Mouse (Mus musculus): ENCODE measurements around the gene Unc5c. TPM values are rescaled to one million over a fixed set of nuclear protein-coding genes. Genes with fewer than 3 reads are reported as not detected.

The Unc5c gene
- polyA plus RNA-seq, 1 experiment from 2014 or later: 7.8 TPM

- WGBS: 89% methylated on average over 4 of the region's 4 CpGs
- Histone ChIP-seq H3K27ac (no peak overlapping the region), H3K4me1 (replicated peaks) (no peaks in the 10 kb centered on the region), H3K36me3 (no peaks in the 10 kb centered on the region), H3K4me3 (no peak overlapping the region), H3K9me3 (no peaks in the 10 kb centered on the region), H3K27me3 (ENCODE audit: insufficient read depth, poor library complexity, severe bottlenecking) (no peaks in the 10 kb centered on the region)
- no peak for DNase-seq (ENCODE audit: low spot score)
Observed at GRCm38 (mm10) chr3:141485218-141485617, 20.2 kb downstream of the Unc5c start.

- Histone ChIP-seq H3K36me3 (no peaks in the 10 kb centered on the region), H3K9me3 (no peaks in the 10 kb centered on the region), H3K4me3 (no peak overlapping the region), H3K27me3 (ENCODE audit: insufficient read depth, poor library complexity, severe bottlenecking) (no peaks in the 10 kb centered on the region), H3K27ac (no peak overlapping the region), H3K4me1 (replicated peaks) (peaks cover 18% of the 10 kb centered on the region)
- no peak for DNase-seq (ENCODE audit: low spot score)
- WGBS: 90% methylated on average over 1 of the region's 1 CpGs
Observed at GRCm38 (mm10) chr3:141490647-141491046, 25.6 kb downstream of the Unc5c start.

GRCm38 (mm10) chr3:141491272-141491950 lies 26.4 kb downstream of the Unc5c start:
- H3K27ac ChIP-seq: 0 out of 2 replicates have a peak overlapping the region, but pooled peaks have one; percentile 25
- WGBS: 44% methylated on average over 5 of the region's 5 CpGs

GRCm38 (mm10) chr3:141491951-141492310 lies 26.9 kb downstream of the Unc5c start:
- Histone ChIP-seq H3K27ac (no peak overlapping the region), H3K4me1 (replicated peaks) (peaks cover 18% of the 10 kb centered on the region), H3K9me3 (no peaks in the 10 kb centered on the region), H3K27me3 (ENCODE audit: insufficient read depth, poor library complexity, severe bottlenecking) (no peaks in the 10 kb centered on the region), H3K36me3 (no peaks in the 10 kb centered on the region), H3K4me3 (no peak overlapping the region)
- DNase-seq (ENCODE audit: low spot score): no peak
- 49% methylated on average over 2 of the region's 2 CpGs for WGBS

More at GRCm38 (mm10) chr3:141491272-141491950, 26.4 kb downstream of the Unc5c start:
- H3K27me3 ChIP-seq (ENCODE audit: insufficient read depth, poor library complexity, severe bottlenecking): no peaks in the 10 kb centered on the region
- peaks cover 18% of the 10 kb centered on the region for H3K4me1 ChIP-seq (replicated peaks)
- DNase-seq (ENCODE audit: low spot score): peak; percentile 16
- no peaks in the 10 kb centered on the region for H3K9me3 ChIP-seq
- no peaks in the 10 kb centered on the region for H3K36me3 ChIP-seq
- H3K4me3 ChIP-seq: no peak overlapping the region

GRCm38 (mm10) chr3:141493000-141493399 lies 28.0 kb downstream of the Unc5c start:
- Histone ChIP-seq H3K36me3 (no peaks in the 10 kb centered on the region), H3K4me3 (no peak overlapping the region), H3K27ac (0 out of 2 replicates have a peak overlapping the region, but pooled peaks have one; percentile 30), H3K4me1 (replicated peaks) (peaks cover 18% of the 10 kb centered on the region), H3K27me3 (ENCODE audit: insufficient read depth, poor library complexity, severe bottlenecking) (no peaks in the 10 kb centered on the region), H3K9me3 (no peaks in the 10 kb centered on the region)
- 68% methylated on average over 3 of the region's 3 CpGs for WGBS
- DNase-seq (ENCODE audit: low spot score): no peak

- no peak overlapping the region for H3K4me3 ChIP-seq
- H3K27me3 ChIP-seq (ENCODE audit: insufficient read depth, poor library complexity, severe bottlenecking): no peaks in the 10 kb centered on the region
- DNase-seq (ENCODE audit: low spot score): no peak
- 77% methylated on average over 4 of the region's 4 CpGs for WGBS
- no peaks in the 10 kb centered on the region for H3K9me3 ChIP-seq
- no peaks in the 10 kb centered on the region for H3K36me3 ChIP-seq
- 0 out of 2 replicates have a peak, but pooled peaks cover 6% of the 10 kb centered on the region for H3K4me1 ChIP-seq (replicated peaks)
- H3K27ac ChIP-seq: no peak overlapping the region
Observed at GRCm38 (mm10) chr3:141498348-141499056, 33.5 kb downstream of the Unc5c start.

- no peaks in the 10 kb centered on the region for H3K9me3 ChIP-seq
- no peak for DNase-seq (ENCODE audit: low spot score)
- 64% methylated on average over 4 of the region's 4 CpGs for WGBS
Observed at GRCm38 (mm10) chr3:141501845-141502505, 37.0 kb downstream of the Unc5c start.

GRCm38 (mm10) chr3:141503331-141503730 lies 38.3 kb downstream of the Unc5c start:
- 88% methylated on average over 3 of the region's 3 CpGs for WGBS
- Histone ChIP-seq H3K9me3 (no peaks in the 10 kb centered on the region), H3K4me1 (replicated peaks) (0 out of 2 replicates have a peak, but pooled peaks cover 3% of the 10 kb centered on the region), H3K36me3 (no peaks in the 10 kb centered on the region), H3K4me3 (no peak overlapping the region), H3K27me3 (ENCODE audit: insufficient read depth, poor library complexity, severe bottlenecking) (no peaks in the 10 kb centered on the region), H3K27ac (no peak overlapping the region)
- DNase-seq (ENCODE audit: low spot score): no peak

More at GRCm38 (mm10) chr3:141501845-141502505, 37.0 kb downstream of the Unc5c start:
- Histone ChIP-seq H3K4me3 (no peak overlapping the region), H3K27me3 (ENCODE audit: insufficient read depth, poor library complexity, severe bottlenecking) (no peaks in the 10 kb centered on the region), H3K27ac (no peak overlapping the region), H3K4me1 (replicated peaks) (0 out of 2 replicates have a peak, but pooled peaks cover 3% of the 10 kb centered on the region), H3K36me3 (no peaks in the 10 kb centered on the region)

- 58% methylated on average over 1 of the region's 1 CpGs for WGBS
Observed at GRCm38 (mm10) chr3:141509772-141510171, 44.8 kb downstream of the Unc5c start.

GRCm38 (mm10) chr3:141511253-141512038 lies 46.4 kb downstream of the Unc5c start:
- Histone ChIP-seq H3K4me1 (replicated peaks) (no peaks in the 10 kb centered on the region), H3K27me3 (ENCODE audit: insufficient read depth, poor library complexity, severe bottlenecking) (no peaks in the 10 kb centered on the region), H3K4me3 (no peak overlapping the region), H3K9me3 (no peaks in the 10 kb centered on the region), H3K27ac (no peak overlapping the region), H3K36me3 (no peaks in the 10 kb centered on the region)
- DNase-seq (ENCODE audit: low spot score): no peak
- 75% methylated on average over 5 of the region's 5 CpGs for WGBS

More at GRCm38 (mm10) chr3:141509772-141510171, 44.8 kb downstream of the Unc5c start:
- DNase-seq (ENCODE audit: low spot score): no peak
- H3K36me3 ChIP-seq: no peaks in the 10 kb centered on the region
- H3K4me3 ChIP-seq: no peak overlapping the region
- H3K9me3 ChIP-seq: no peaks in the 10 kb centered on the region
- no peaks in the 10 kb centered on the region for H3K27me3 ChIP-seq (ENCODE audit: insufficient read depth, poor library complexity, severe bottlenecking)
- no peak overlapping the region for H3K27ac ChIP-seq
- H3K4me1 ChIP-seq (replicated peaks): no peaks in the 10 kb centered on the region

- no peaks in the 10 kb centered on the region for H3K27me3 ChIP-seq (ENCODE audit: insufficient read depth, poor library complexity, severe bottlenecking)
- H3K27ac ChIP-seq: no peak overlapping the region
- H3K9me3 ChIP-seq: no peaks in the 10 kb centered on the region
- no peak for DNase-seq (ENCODE audit: low spot score)
- H3K4me3 ChIP-seq: no peak overlapping the region
- no peaks in the 10 kb centered on the region for H3K36me3 ChIP-seq
- peaks cover 6% of the 10 kb centered on the region for H3K4me1 ChIP-seq (replicated peaks)
Observed at GRCm38 (mm10) chr3:141528751-141529150, 63.7 kb downstream of the Unc5c start.

- Histone ChIP-seq H3K9me3 (no peaks in the 10 kb centered on the region), H3K4me1 (replicated peaks) (peaks cover 10% of the 10 kb centered on the region), H3K27ac (no peak overlapping the region), H3K4me3 (no peak overlapping the region), H3K36me3 (no peaks in the 10 kb centered on the region), H3K27me3 (ENCODE audit: insufficient read depth, poor library complexity, severe bottlenecking) (no peaks in the 10 kb centered on the region)
- no peak for DNase-seq (ENCODE audit: low spot score)
Observed at GRCm38 (mm10) chr3:141529599-141529998, 64.6 kb downstream of the Unc5c start.

All from hindbrain, embryonic 10.5 days (tissue).